Mouse (Mus musculus): ENCODE measurements around the gene Dnajb1. TPM values are rescaled to one million over a fixed set of nuclear protein-coding genes. Genes with fewer than 3 reads are reported as not detected.

Gene Dnajb1
- polyA plus RNA-seq, 1 experiment from 2014 or later: 71.5 TPM

- Histone ChIP-seq H3K4me3 (no peak overlapping the region), H3K9me3 (no peaks in the 10 kb centered on the region), H3K27ac (no peak overlapping the region), H3K36me3 (no peaks in the 10 kb centered on the region), H3K4me1 (peaks cover 22% of the 10 kb centered on the region), H3K27me3 (ENCODE audit: insufficient read depth, poor library complexity, severe bottlenecking) (no peaks in the 10 kb centered on the region)
- WGBS: 56% methylated on average over 2 of the region's 2 CpGs
- no peak for DNase-seq (ENCODE audit: low spot score)
Measured at GRCm38 (mm10) chr8:83602650-83603029, 5.4 kb upstream of the Dnajb1 start.

DNA sequence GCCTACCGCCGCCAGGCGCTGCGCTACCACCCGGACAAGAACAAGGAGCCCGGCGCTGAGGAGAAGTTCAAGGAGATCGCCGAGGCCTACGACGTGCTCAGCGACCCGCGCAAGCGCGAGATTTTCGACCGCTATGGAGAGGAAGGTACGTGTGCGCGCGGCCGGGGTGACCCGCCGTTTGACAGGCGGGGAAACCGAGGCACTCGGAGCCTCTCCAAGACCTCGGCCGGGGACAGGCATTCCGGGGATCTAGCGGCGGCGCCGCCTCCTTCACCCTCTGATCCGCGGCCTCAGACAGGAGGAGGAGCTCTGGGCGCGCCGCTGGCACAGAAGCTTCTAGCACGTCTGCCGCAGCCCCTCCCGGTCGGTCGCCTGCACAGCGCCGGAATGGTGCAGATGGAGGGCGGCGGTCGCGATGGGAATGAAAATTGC, 421 bp downstream of the Dnajb1 start:
- peak; percentile 91 for DNase-seq (ENCODE audit: low spot score)
- Histone ChIP-seq H3K27ac (peak overlapping the region; percentile 98), H3K9me3 (no peaks in the 10 kb centered on the region), H3K4me1 (peaks cover 26% of the 10 kb centered on the region), H3K27me3 (ENCODE audit: insufficient read depth, poor library complexity, severe bottlenecking) (no peaks in the 10 kb centered on the region), H3K36me3 (peaks cover 34% of the 10 kb centered on the region), H3K4me3 (peak overlapping the region; percentile 85)
- WGBS: under 1% methylated on average over 51 of the region's 51 CpGs

GRCm38 (mm10) chr8:83609086-83609485, 1.1 kb downstream of the Dnajb1 start:
- H3K36me3 ChIP-seq: peaks cover 39% of the 10 kb centered on the region
- 38% methylated on average over 9 of the region's 9 CpGs for WGBS
- no peaks in the 10 kb centered on the region for H3K9me3 ChIP-seq
- DNase-seq (ENCODE audit: low spot score): no peak
- H3K4me1 ChIP-seq: peaks cover 26% of the 10 kb centered on the region
- H3K4me3 ChIP-seq: peak overlapping the region; percentile 85
- H3K27ac ChIP-seq: peak overlapping the region; percentile 98
- H3K27me3 ChIP-seq (ENCODE audit: insufficient read depth, poor library complexity, severe bottlenecking): no peaks in the 10 kb centered on the region

DNA sequence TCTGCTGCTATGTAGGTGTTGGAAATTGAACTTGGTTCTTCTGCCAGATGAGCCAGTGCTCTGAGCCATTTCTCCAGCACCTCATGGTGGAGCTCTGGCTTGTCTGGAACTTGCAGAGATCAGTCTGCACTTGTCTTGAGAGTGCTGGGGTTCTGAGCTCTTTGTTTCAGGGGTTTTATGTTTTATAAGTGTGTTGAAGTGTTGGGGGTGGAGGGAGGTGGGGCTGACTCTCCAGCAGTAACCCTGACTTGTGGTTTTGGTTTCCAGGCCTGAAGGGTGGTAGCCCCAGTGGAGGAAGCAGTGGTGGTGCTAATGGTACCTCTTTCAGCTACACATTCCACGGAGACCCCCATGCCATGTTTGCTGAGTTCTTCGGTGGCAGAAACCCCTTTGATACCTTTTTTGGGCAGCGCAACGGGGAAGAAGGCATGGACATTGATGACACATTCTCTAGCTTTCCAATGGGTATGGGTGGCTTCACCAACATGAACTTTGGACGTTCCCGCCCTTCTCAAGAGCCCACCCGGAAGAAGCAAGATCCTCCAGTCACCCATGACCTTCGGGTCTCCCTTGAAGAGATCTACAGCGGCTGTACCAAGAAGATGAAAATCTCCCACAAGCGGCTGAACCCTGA, 1.7 kb downstream of the Dnajb1 start:
- Histone ChIP-seq H3K27me3 (ENCODE audit: insufficient read depth, poor library complexity, severe bottlenecking) (no peaks in the 10 kb centered on the region), H3K4me3 (peak overlapping the region; percentile 85), H3K27ac (no peak overlapping the region), H3K4me1 (peaks cover 26% of the 10 kb centered on the region), H3K36me3 (peaks cover 42% of the 10 kb centered on the region), H3K9me3 (no peaks in the 10 kb centered on the region)
- WGBS: 91% methylated on average over 10 of the region's 10 CpGs
- no peak for DNase-seq (ENCODE audit: low spot score)

GRCm38 (mm10) chr8:83611921-83612320, 3.9 kb downstream of the Dnajb1 start:
- Histone ChIP-seq H3K36me3 (peaks cover 42% of the 10 kb centered on the region), H3K4me1 (peaks cover 21% of the 10 kb centered on the region), H3K27ac (no peak overlapping the region), H3K27me3 (ENCODE audit: insufficient read depth, poor library complexity, severe bottlenecking) (no peaks in the 10 kb centered on the region), H3K4me3 (no peak overlapping the region), H3K9me3 (no peaks in the 10 kb centered on the region)
- no peak for DNase-seq (ENCODE audit: low spot score)
- WGBS: 85% methylated on average over 4 of the region's 4 CpGs

DNA sequence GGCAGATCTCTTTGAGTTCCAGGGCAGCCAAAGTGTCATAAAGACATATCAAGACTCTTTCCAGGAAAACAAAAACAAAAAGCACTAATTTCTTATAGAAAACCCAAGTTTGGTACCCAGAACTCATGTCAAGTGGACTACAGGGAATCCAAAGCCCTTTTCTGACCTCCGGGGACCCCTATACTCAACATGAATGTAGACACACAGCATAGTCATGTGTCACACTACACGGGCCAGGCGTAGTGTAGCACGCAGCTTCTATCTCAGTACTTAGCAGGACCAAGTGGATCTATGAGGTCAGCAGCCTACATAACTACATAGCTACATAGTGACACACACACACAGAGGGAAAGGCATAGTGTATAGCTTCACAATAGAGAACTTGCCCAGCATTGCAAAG, 5.7 kb downstream of the Dnajb1 start:
- Histone ChIP-seq H3K36me3 (peaks cover 42% of the 10 kb centered on the region), H3K27me3 (ENCODE audit: insufficient read depth, poor library complexity, severe bottlenecking) (no peaks in the 10 kb centered on the region), H3K4me1 (peaks cover 18% of the 10 kb centered on the region), H3K4me3 (no peak overlapping the region), H3K27ac (no peak overlapping the region), H3K9me3 (no peaks in the 10 kb centered on the region)
- WGBS: 88% methylated on average over 4 of the region's 4 CpGs
- DNase-seq (ENCODE audit: low spot score): no peak

DNA sequence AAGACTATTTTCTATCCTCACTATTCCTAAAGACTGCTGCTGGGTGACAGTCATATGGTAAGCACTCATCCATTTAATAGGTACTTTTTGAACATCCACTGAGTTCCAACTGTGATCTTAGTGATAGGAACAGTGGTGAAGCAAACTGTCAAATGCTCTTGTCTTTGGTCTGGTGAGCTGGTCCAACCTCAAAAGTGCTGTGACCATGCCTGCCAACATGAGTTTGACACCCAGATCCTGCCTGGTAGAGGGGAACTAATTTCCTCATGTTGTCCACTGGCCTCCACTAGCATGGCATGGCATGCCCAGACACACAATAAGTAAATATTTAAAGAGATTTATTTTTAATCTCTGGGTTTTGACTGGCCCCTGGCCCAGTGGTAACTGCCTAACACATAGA, 8.6 kb downstream of the Dnajb1 start:
- Histone ChIP-seq H3K27me3 (ENCODE audit: insufficient read depth, poor library complexity, severe bottlenecking) (no peaks in the 10 kb centered on the region), H3K27ac (no peak overlapping the region), H3K36me3 (peaks cover 21% of the 10 kb centered on the region), H3K9me3 (no peaks in the 10 kb centered on the region), H3K4me3 (no peak overlapping the region), H3K4me1 (no peaks in the 10 kb centered on the region)
- DNase-seq (ENCODE audit: low spot score): no peak

DNA sequence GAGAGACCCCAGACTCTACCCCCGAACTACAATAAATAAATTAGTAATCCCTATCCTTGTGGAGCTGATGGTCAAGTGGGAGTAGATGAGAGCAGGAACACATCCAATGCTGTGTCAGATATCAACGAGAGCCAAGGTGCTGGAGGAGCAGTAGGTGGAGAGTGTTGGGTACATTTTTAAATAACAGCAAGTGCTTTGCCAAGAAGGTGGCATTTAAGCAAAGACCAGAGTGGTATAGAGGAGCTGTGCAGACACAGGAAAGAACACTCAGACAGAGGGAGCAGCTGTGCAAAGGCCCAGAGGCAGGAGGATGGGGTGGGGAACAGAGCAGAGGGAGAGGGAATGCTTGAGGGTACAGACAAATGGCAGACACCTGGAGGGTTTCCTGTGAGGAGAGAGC, 9.1 kb downstream of the Dnajb1 start:
- H3K9me3 ChIP-seq: no peaks in the 10 kb centered on the region
- peaks cover 16% of the 10 kb centered on the region for H3K36me3 ChIP-seq
- no peak overlapping the region for H3K27ac ChIP-seq
- DNase-seq (ENCODE audit: low spot score): no peak
- H3K4me1 ChIP-seq: 0 out of 2 replicates have a peak, but pooled peaks cover 2% of the 10 kb centered on the region
- 0 out of 2 replicates have a peak, but pooled peaks cover 4% of the 10 kb centered on the region for H3K27me3 ChIP-seq (ENCODE audit: insufficient read depth, poor library complexity, severe bottlenecking)
- 80% methylated on average over 2 of the region's 2 CpGs for WGBS
- no peak overlapping the region for H3K4me3 ChIP-seq

DNA sequence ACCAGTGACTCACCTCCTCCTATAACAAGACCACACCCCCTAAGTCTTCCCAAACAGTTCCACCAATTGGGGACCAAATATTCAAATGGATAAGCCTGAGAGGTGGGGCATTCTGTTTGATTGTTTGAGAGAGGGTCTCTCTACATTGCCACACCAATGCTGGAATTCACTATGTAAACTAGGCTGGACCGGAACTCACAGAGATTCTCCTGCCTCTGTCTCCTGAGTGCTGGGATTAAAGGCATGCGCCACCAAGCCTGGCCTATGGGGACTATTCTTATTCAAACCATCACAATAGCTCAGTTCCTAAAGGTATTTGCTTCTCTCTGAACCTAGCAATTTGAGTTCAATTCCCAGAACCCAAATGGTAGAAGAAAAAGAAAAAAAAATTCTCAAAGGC, 10.6 kb downstream of the Dnajb1 start:
- peaks cover 10% of the 10 kb centered on the region for H3K4me1 ChIP-seq
- DNase-seq (ENCODE audit: low spot score): no peak
- 0 out of 2 replicates have a peak, but pooled peaks cover 5% of the 10 kb centered on the region for H3K27me3 ChIP-seq (ENCODE audit: insufficient read depth, poor library complexity, severe bottlenecking)
- 89% methylated on average over 2 of the region's 2 CpGs for WGBS
- no peaks in the 10 kb centered on the region for H3K9me3 ChIP-seq
- peaks cover 7% of the 10 kb centered on the region for H3K36me3 ChIP-seq
- no peak overlapping the region for H3K4me3 ChIP-seq
- H3K27ac ChIP-seq: no peak overlapping the region

DNA sequence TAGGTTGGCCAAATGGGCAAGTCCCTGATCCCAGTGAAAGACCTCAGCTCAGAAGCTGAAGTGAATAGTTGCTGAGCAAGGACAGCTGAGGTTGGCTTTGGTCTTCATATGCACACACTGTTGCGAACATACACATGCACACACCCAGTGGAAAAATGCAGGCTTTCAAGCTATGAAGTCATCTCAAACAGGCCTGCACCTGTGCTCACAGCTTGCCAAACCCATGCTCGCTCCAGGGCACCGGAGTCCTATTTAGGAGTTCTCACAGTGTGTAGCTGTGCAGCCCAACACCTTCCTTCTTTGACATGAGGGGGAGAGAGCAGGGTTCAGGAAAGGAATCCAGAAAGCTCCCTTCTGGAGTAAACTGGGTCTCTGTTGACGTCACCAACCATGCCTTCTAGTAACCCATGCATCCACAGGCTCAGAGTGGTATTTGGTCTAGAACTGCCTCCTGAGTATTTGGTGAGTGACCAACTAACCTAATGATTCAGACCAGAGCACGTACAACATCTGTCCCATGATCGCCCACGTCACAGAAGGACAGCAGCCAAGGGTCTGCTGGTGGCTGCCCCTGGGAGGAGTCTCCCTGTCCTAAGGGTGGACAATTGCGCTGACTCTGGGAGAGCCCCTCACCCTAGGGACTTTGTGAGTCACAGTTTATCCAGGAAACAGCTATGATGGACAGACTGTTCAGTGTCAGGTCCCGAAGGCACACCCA, 11.7 kb downstream of the Dnajb1 start:
- Histone ChIP-seq H3K27me3 (ENCODE audit: insufficient read depth, poor library complexity, severe bottlenecking) (0 out of 2 replicates have a peak, but pooled peaks cover 5% of the 10 kb centered on the region), H3K4me1 (peaks cover 13% of the 10 kb centered on the region), H3K36me3 (no peaks in the 10 kb centered on the region), H3K9me3 (no peaks in the 10 kb centered on the region), H3K27ac (no peak overlapping the region), H3K4me3 (no peak overlapping the region)
- WGBS: 87% methylated on average over 9 of the region's 9 CpGs
- no peak for DNase-seq (ENCODE audit: low spot score)

DNA sequence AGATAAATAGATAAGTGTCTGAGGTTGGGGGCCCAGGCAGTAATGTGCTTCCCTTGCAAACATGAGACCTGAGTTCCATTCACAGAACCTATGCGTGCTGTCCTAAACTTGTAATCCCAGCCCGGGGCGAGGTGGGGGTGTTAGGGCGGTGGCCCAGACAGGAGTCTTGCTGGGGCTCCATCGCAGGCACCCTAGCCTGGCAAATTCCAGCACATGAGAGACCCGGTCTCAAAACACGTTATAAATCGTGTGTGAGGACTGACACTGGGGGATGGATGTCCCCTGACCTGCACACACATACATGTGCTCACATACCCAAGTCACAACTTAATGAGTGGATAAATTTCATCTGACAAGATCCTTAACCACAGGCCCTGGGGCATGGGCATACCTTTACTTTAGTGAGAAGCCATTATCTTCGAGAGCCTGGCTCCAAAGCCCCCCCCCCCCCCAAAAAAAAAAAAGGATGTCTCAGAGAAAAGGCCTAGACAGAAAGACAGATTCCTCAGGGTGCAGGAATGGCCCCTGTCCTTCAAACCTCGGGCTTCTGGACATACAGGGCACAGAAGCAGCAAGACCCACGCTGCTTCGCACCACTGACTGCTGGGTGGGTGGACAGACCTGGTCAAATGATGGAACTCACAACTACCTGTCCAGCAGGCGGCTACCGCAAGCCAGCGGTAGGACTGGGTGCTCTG, 13.8 kb downstream of the Dnajb1 start:
- 60% methylated on average over 15 of the region's 15 CpGs for WGBS
- Histone ChIP-seq H3K36me3 (no peaks in the 10 kb centered on the region), H3K27ac (peak overlapping the region; percentile 70), H3K4me1 (peaks cover 13% of the 10 kb centered on the region), H3K9me3 (no peaks in the 10 kb centered on the region), H3K4me3 (peak overlapping the region; percentile 60), H3K27me3 (ENCODE audit: insufficient read depth, poor library complexity, severe bottlenecking) (0 out of 2 replicates have a peak, but pooled peaks cover 5% of the 10 kb centered on the region)
- DNase-seq (ENCODE audit: low spot score): no peak

DNA sequence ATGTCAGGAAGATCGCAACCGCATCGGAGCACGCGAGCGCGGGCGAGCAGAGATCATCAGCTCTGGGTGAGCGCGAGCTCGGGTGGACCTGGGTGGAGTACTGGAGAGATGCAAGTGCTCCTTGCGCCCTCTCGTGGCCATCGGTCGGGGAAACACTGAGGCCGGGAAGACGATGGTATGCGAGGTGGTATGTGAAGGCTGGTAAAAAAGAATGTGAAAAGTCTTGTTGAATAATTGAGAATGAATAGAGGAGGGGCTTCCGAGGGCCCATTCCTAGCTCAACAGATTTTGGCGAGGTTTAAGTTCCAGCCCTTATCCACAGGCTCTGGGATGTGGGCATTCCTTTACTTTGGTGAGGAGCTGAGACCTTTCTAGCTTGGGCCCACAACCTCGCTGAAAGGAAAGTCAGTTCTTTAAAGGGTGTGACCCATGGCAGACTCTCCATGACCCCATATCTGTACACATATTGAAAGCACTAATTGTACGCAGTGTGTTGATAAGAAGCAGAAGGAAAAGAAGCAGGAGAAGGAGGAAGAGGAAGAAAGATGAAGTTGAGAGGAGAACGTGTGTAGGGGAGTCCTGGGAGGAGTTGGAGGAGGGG, 14.5 kb downstream of the Dnajb1 start:
- Histone ChIP-seq H3K9me3 (no peaks in the 10 kb centered on the region), H3K27ac (peak overlapping the region; percentile 70), H3K4me3 (peak overlapping the region; percentile 60), H3K4me1 (peaks cover 13% of the 10 kb centered on the region), H3K36me3 (no peaks in the 10 kb centered on the region), H3K27me3 (ENCODE audit: insufficient read depth, poor library complexity, severe bottlenecking) (0 out of 2 replicates have a peak, but pooled peaks cover 5% of the 10 kb centered on the region)
- DNase-seq (ENCODE audit: low spot score): peak; percentile 92
- 8% methylated on average over 23 of the region's 23 CpGs for WGBS

- no peak for DNase-seq (ENCODE audit: low spot score)
- Histone ChIP-seq H3K27me3 (ENCODE audit: insufficient read depth, poor library complexity, severe bottlenecking) (0 out of 2 replicates have a peak, but pooled peaks cover 5% of the 10 kb centered on the region), H3K9me3 (no peaks in the 10 kb centered on the region), H3K4me1 (peaks cover 13% of the 10 kb centered on the region), H3K27ac (no peak overlapping the region), H3K4me3 (no peak overlapping the region), H3K36me3 (no peaks in the 10 kb centered on the region)
- 54% methylated on average over 7 of the region's 7 CpGs for WGBS
Measured at GRCm38 (mm10) chr8:83623549-83623948, 15.6 kb downstream of the Dnajb1 start.
